Mouse (Mus musculus): ENCODE measurements around the gene Emcn. TPM values are rescaled to one million over a fixed set of nuclear protein-coding genes. Genes with fewer than 3 reads are reported as not detected.

The Emcn gene
- polyA plus RNA-seq (2014; fragmentation: Nextera tagmentation; extraction: Ambion mirVana), result 72.9 and 84.0 TPM in 2 replicates

DNA sequence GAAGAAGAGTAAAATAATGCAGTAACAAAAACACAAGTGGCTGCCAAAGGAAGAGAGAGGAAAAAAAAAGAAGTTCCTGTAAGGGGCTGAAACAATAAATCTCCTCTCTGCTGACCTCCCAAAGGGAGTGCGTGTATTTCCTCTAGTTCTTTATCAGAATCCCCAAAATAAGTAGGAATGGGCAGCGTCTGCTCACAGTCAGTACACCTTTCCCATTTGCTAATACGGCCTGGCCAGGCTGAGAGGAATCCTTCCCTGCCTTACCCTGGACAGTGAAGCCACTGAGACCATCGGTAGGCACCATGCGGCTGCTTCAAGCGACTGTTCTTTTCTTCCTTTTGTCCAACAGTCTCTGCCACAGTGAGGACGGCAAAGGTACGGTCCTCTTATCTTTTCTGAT, at the start of gene Emcn:
Gene Emcn (plus strand): TSS at position 130 of the 400 bp plus-strand sequence.
- peak; percentile 65; the same call in 1 of the 2 replicates for ATAC-seq (replicated peaks; ENCODE audit: insufficient number of reproducible peaks, low FRiP score, low TSS enrichment)
- 41% methylated on average over 8 of the region's 8 CpGs for WGBS (ENCODE audit: insufficient replicate concordance)

GRCm38 (mm10) chr3:137293174-137293591, 47.7 kb upstream of the Emcn start:
- no peak overlapping the region for H3K4me3 ChIP-seq (ENCODE audit: low read depth, low read length)
- no peaks in the 10 kb centered on the region for H3K36me3 ChIP-seq (ENCODE audit: control insufficient read depth, insufficient read depth, low read length)
- peak overlapping the region; percentile 70 for H3K27ac ChIP-seq (ENCODE audit: low read depth, low read length)
- H3K27me3 ChIP-seq (ENCODE audit: control insufficient read depth, insufficient read depth, low read length), result no peaks in the 10 kb centered on the region
- peaks cover 2% of the 10 kb centered on the region; the same call in 1 of the 2 replicates for H3K4me1 ChIP-seq (ENCODE audit: control insufficient read depth, insufficient read depth, low read length)
- H3K9me3 ChIP-seq (replicated peaks; ENCODE audit: control insufficient read depth, low read length), result no peaks in the 10 kb centered on the region
- H3K4me2 ChIP-seq, result peak overlapping the region; percentile 49
- peak; percentile 77 for ATAC-seq (replicated peaks; ENCODE audit: insufficient number of reproducible peaks, low FRiP score, low TSS enrichment)
- WGBS (ENCODE audit: insufficient replicate concordance), result 12% methylated on average over 6 of the region's 6 CpGs
- no peak overlapping the region for H3K9ac ChIP-seq (ENCODE audit: low read depth, low read length)

More for the DNA sequence above, at the start of gene Emcn:
- Histone ChIP-seq H3K36me3 (ENCODE audit: control insufficient read depth, insufficient read depth, low read length) (no peaks in the 10 kb centered on the region), H3K9me3 (replicated peaks; ENCODE audit: control insufficient read depth, low read length) (no peaks in the 10 kb centered on the region), H3K4me1 (ENCODE audit: control insufficient read depth, insufficient read depth, low read length) (no peaks in the 10 kb centered on the region), H3K27ac (ENCODE audit: low read depth, low read length) (peak within 1 kb of the TSS; percentile 18), H3K9ac (ENCODE audit: low read depth, low read length) (peak within 1 kb of the TSS; percentile 54; the same call in 1 of the 2 replicates), H3K4me2 (peak within 1 kb of the TSS; percentile 21), H3K27me3 (ENCODE audit: control insufficient read depth, insufficient read depth, low read length) (no peaks in the 10 kb centered on the region), H3K4me3 (ENCODE audit: low read depth, low read length) (peak within 1 kb of the TSS; percentile 35)

- 65% methylated on average over 2 of the region's 2 CpGs for WGBS (ENCODE audit: insufficient replicate concordance)
- no peak for ATAC-seq (replicated peaks; ENCODE audit: insufficient number of reproducible peaks, low FRiP score, low TSS enrichment)
Observed at GRCm38 (mm10) chr3:137298230-137298629, 42.6 kb upstream of the Emcn start.

GRCm38 (mm10) chr3:137300210-137300609, 40.7 kb upstream of the Emcn start:
- no peak overlapping the region for H3K4me2 ChIP-seq
- no peak overlapping the region for H3K9ac ChIP-seq (ENCODE audit: low read depth, low read length)
- WGBS (ENCODE audit: insufficient replicate concordance), result 73% methylated on average over 3 of the region's 3 CpGs
- no peaks in the 10 kb centered on the region for H3K36me3 ChIP-seq (ENCODE audit: control insufficient read depth, insufficient read depth, low read length)
- no peaks in the 10 kb centered on the region for H3K9me3 ChIP-seq (replicated peaks; ENCODE audit: control insufficient read depth, low read length)
- no peaks in the 10 kb centered on the region for H3K27me3 ChIP-seq (ENCODE audit: control insufficient read depth, insufficient read depth, low read length)
- H3K27ac ChIP-seq (ENCODE audit: low read depth, low read length), result no peak overlapping the region
- H3K4me1 ChIP-seq (ENCODE audit: control insufficient read depth, insufficient read depth, low read length), result no peaks in the 10 kb centered on the region
- H3K4me3 ChIP-seq (ENCODE audit: low read depth, low read length), result no peak overlapping the region
- ATAC-seq (replicated peaks; ENCODE audit: insufficient number of reproducible peaks, low FRiP score, low TSS enrichment), result no peak

More at GRCm38 (mm10) chr3:137298230-137298629, 42.6 kb upstream of the Emcn start:
- no peaks in the 10 kb centered on the region for H3K36me3 ChIP-seq (ENCODE audit: control insufficient read depth, insufficient read depth, low read length)
- H3K9ac ChIP-seq (ENCODE audit: low read depth, low read length), result no peak overlapping the region
- H3K4me1 ChIP-seq (ENCODE audit: control insufficient read depth, insufficient read depth, low read length), result peaks cover 2% of the 10 kb centered on the region; the same call in 1 of the 2 replicates
- no peak overlapping the region for H3K4me3 ChIP-seq (ENCODE audit: low read depth, low read length)
- no peaks in the 10 kb centered on the region for H3K9me3 ChIP-seq (replicated peaks; ENCODE audit: control insufficient read depth, low read length)
- no peak overlapping the region for H3K27ac ChIP-seq (ENCODE audit: low read depth, low read length)
- no peaks in the 10 kb centered on the region for H3K27me3 ChIP-seq (ENCODE audit: control insufficient read depth, insufficient read depth, low read length)
- H3K4me2 ChIP-seq, result no peak overlapping the region

DNA sequence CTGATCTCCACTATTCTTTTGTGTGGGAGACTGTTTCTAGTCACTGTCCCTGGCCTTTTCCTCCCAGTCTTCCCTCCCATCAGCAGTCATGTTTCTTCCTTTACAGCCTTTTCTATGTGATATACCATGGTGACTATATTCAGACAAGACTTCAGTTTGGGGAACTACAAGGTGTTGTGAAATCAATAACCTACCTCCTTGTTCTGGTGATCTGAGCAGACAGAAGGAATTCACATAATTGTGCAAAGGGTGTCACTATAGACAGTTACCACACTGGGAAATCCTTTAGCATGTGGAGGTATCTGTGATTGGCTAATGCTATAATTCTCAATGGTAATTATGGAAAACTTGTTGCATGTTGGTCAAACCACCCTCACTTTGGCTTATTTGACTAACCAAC, 39.7 kb upstream of the Emcn start:
- H3K9ac ChIP-seq (ENCODE audit: low read depth, low read length), result no peak overlapping the region
- H3K4me1 ChIP-seq (ENCODE audit: control insufficient read depth, insufficient read depth, low read length), result no peaks in the 10 kb centered on the region
- H3K4me3 ChIP-seq (ENCODE audit: low read depth, low read length), result no peak overlapping the region
- H3K9me3 ChIP-seq (replicated peaks; ENCODE audit: control insufficient read depth, low read length), result no peaks in the 10 kb centered on the region
- no peaks in the 10 kb centered on the region for H3K36me3 ChIP-seq (ENCODE audit: control insufficient read depth, insufficient read depth, low read length)
- no peak overlapping the region for H3K4me2 ChIP-seq
- no peak overlapping the region for H3K27ac ChIP-seq (ENCODE audit: low read depth, low read length)
- H3K27me3 ChIP-seq (ENCODE audit: control insufficient read depth, insufficient read depth, low read length), result no peaks in the 10 kb centered on the region
- ATAC-seq (replicated peaks; ENCODE audit: insufficient number of reproducible peaks, low FRiP score, low TSS enrichment), result no peak

DNA sequence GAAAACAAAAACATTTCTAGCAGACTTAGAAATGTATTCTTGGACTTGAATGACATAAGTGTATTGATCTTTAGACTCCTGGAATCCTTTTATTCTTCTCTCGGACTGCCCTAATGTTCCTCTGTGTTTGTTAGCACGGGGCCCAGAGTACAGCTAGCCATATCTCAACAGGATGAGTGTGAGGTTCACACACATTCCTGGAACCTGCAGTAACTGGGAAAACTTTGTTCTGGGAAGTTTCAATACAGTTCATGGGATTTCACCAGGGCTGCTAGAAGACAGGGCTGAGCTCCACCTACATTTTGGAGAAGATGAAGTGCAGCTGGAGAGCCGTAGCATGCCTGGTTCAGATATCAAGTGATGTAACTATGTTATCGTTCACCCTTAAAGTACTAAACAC, 38.1 kb upstream of the Emcn start:
- Histone ChIP-seq H3K27ac (ENCODE audit: low read depth, low read length) (no peak overlapping the region), H3K4me3 (ENCODE audit: low read depth, low read length) (no peak overlapping the region), H3K27me3 (ENCODE audit: control insufficient read depth, insufficient read depth, low read length) (no peaks in the 10 kb centered on the region), H3K4me2 (no peak overlapping the region), H3K9me3 (replicated peaks; ENCODE audit: control insufficient read depth, low read length) (no peaks in the 10 kb centered on the region), H3K9ac (ENCODE audit: low read depth, low read length) (no peak overlapping the region), H3K36me3 (ENCODE audit: control insufficient read depth, insufficient read depth, low read length) (no peaks in the 10 kb centered on the region), H3K4me1 (ENCODE audit: control insufficient read depth, insufficient read depth, low read length) (no peaks in the 10 kb centered on the region)
- 47% methylated on average over 4 of the region's 4 CpGs for WGBS (ENCODE audit: insufficient replicate concordance)
- no peak for ATAC-seq (replicated peaks; ENCODE audit: insufficient number of reproducible peaks, low FRiP score, low TSS enrichment)

DNA sequence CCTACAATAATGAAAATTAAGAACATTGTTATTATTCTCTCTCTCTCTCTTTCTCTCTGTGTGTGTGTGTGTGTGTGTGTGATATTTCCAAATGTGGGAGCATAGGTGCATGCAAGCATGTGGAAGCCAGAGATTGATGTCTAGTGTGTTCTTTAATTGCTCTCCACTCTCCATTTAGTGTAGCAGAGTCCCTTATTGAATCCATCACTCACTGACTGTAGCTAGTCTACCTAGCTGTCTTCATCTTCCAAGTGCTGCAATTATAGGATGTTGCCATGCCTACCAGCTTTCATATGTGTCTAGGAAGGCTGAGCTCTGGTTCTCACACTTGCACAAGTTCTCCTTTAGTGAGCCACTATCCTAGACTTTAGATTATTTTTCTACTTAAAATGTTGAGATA, 30.9 kb upstream of the Emcn start:
- no peak for ATAC-seq (replicated peaks; ENCODE audit: insufficient number of reproducible peaks, low FRiP score, low TSS enrichment)
- Histone ChIP-seq H3K36me3 (ENCODE audit: control insufficient read depth, insufficient read depth, low read length) (no peaks in the 10 kb centered on the region), H3K9me3 (replicated peaks; ENCODE audit: control insufficient read depth, low read length) (no peaks in the 10 kb centered on the region), H3K4me1 (ENCODE audit: control insufficient read depth, insufficient read depth, low read length) (no peaks in the 10 kb centered on the region), H3K9ac (ENCODE audit: low read depth, low read length) (no peak overlapping the region), H3K4me3 (ENCODE audit: low read depth, low read length) (no peak overlapping the region), H3K4me2 (no peak overlapping the region), H3K27me3 (ENCODE audit: control insufficient read depth, insufficient read depth, low read length) (no peaks in the 10 kb centered on the region), H3K27ac (ENCODE audit: low read depth, low read length) (no peak overlapping the region)

- Histone ChIP-seq H3K9ac (ENCODE audit: low read depth, low read length) (no peak overlapping the region), H3K27ac (ENCODE audit: low read depth, low read length) (no peak overlapping the region), H3K9me3 (replicated peaks; ENCODE audit: control insufficient read depth, low read length) (no peaks in the 10 kb centered on the region), H3K36me3 (ENCODE audit: control insufficient read depth, insufficient read depth, low read length) (no peaks in the 10 kb centered on the region), H3K27me3 (ENCODE audit: control insufficient read depth, insufficient read depth, low read length) (no peaks in the 10 kb centered on the region), H3K4me2 (no peak overlapping the region), H3K4me1 (ENCODE audit: control insufficient read depth, insufficient read depth, low read length) (no peaks in the 10 kb centered on the region), H3K4me3 (ENCODE audit: low read depth, low read length) (no peak overlapping the region)
- WGBS (ENCODE audit: insufficient replicate concordance), result 65% methylated on average over 3 of the region's 3 CpGs
- ATAC-seq (replicated peaks; ENCODE audit: insufficient number of reproducible peaks, low FRiP score, low TSS enrichment), result no peak
Observed at GRCm38 (mm10) chr3:137312540-137312939, 28.3 kb upstream of the Emcn start.

GRCm38 (mm10) chr3:137313775-137314362, 27.0 kb upstream of the Emcn start:
- Histone ChIP-seq H3K36me3 (ENCODE audit: control insufficient read depth, insufficient read depth, low read length) (no peaks in the 10 kb centered on the region), H3K9me3 (replicated peaks; ENCODE audit: control insufficient read depth, low read length) (no peaks in the 10 kb centered on the region), H3K27me3 (ENCODE audit: control insufficient read depth, insufficient read depth, low read length) (no peaks in the 10 kb centered on the region), H3K4me1 (ENCODE audit: control insufficient read depth, insufficient read depth, low read length) (no peaks in the 10 kb centered on the region), H3K27ac (ENCODE audit: low read depth, low read length) (no peak overlapping the region), H3K9ac (ENCODE audit: low read depth, low read length) (no peak overlapping the region), H3K4me2 (no peak overlapping the region), H3K4me3 (ENCODE audit: low read depth, low read length) (no peak overlapping the region)
- no peak for ATAC-seq (replicated peaks; ENCODE audit: insufficient number of reproducible peaks, low FRiP score, low TSS enrichment)
- WGBS (ENCODE audit: insufficient replicate concordance), result 88% methylated on average over 2 of the region's 2 CpGs
